Mouse (Mus musculus) liver, postnatal 0 days (tissue): ENCODE measurements around the gene Kcnmb3. TPM values are rescaled to one million over a fixed set of nuclear protein-coding genes. Genes with fewer than 3 reads are reported as not detected.

Source experiments
- ATAC-seq: fragments of 200-750 bp; cut with Nextera tagmentation; 2 replicates; pipeline ENCODE4 v1.8.0; 2017; ENCODE audit warnings: mild to moderate bottlenecking, moderate library complexity
- DNase-seq: peaks from one replicate; pipeline ENCODE4 v3.0.0-alpha.2; 2016
- H3K27ac ChIP-seq: fragments of 300-500 bp; sonication (generic); 2 replicates; pipeline ENCODE4 v1.5.1; 2014; ENCODE audit warnings: antibody characterized with exemption, moderate library complexity, mild to moderate bottlenecking, low read depth
- H3K27me3 ChIP-seq: fragments of 300-500 bp; sonication (generic); 2 replicates; pipeline ENCODE4 v1.6.1; 2014; ENCODE audit warnings: low read length, control low read depth, mixed read lengths; ENCODE audit not compliant: insufficient read depth
- H3K36me3 ChIP-seq: fragments of 300-500 bp; sonication (generic); replicated peaks from 2 replicates; pipeline ENCODE4 v1.6.1; 2014; ENCODE audit warnings: mild to moderate bottlenecking, control low read depth, low read length, moderate library complexity, mixed read lengths; ENCODE audit not compliant: insufficient read depth
- H3K4me1 ChIP-seq: fragments of 300-500 bp; sonication (generic); 2 replicates; pipeline ENCODE4 v1.6.1; 2014; ENCODE audit warnings: antibody characterized with exemption, mild to moderate bottlenecking, control low read depth; ENCODE audit not compliant: insufficient read depth
- H3K4me2 ChIP-seq: fragments of 300-500 bp; sonication (generic); 2 replicates; pipeline ENCODE4 v1.6.1; 2014; ENCODE audit warnings: low read depth, mild to moderate bottlenecking, low read length, moderate library complexity, mixed read lengths
- H3K4me3 ChIP-seq: fragments of 300-500 bp; sonication (generic); 2 replicates; pipeline ENCODE4 v1.5.1; 2014; ENCODE audit warnings: low read depth, low read length
- H3K9ac ChIP-seq: fragments of 300-500 bp; sonication (generic); replicated peaks from 2 replicates; pipeline ENCODE4 v1.6.1; 2014; ENCODE audit warnings: mild to moderate bottlenecking, moderate library complexity
- H3K9me3 ChIP-seq: fragments of 300-500 bp; sonication (generic); 2 replicates; pipeline ENCODE4 v1.6.1; 2016; ENCODE audit warnings: mild to moderate bottlenecking, control low read depth, low read length, mixed read lengths
- CTCF ChIP-seq: sonication (generic); IDR thresholded peaks from 2 replicates; pipeline ENCODE4 v1.5.1; 2016; ENCODE audit warnings: antibody characterized with exemption, low read depth
- EP300 ChIP-seq: IDR thresholded peaks from 2 replicates; pipeline ENCODE4 v1.6.1; 2016; ENCODE audit warnings: antibody characterized with exemption, low read depth, mild to moderate bottlenecking
- WGBS: fragments of 180-500 bp; shearing (Covaris S2); extraction: QIAGEN DNeasy Blood & Tissue Kit; methylation state at CpG from one replicate; pipeline ENCODE4 v1.1.7; 2014; ENCODE audit not compliant: insufficient replicate concordance; 5-methylcytosine and 5-hydroxymethylcytosine counted together
- polyA plus RNA-seq: library from polyadenylated mRNA; unstranded; fragments of >200 nt; fragmentation: Nextera tagmentation; extraction: Ambion mirVana; gene quantifications from 2 replicates; pipeline ENCODE4 v1.2.1, GENCODE M21; 2015

Kcnmb3 gene
- polyA plus RNA-seq, 1 experiment from 2014 or later, result not detected

GRCm38 (mm10) chr3:32527181-32527580 lies 35.1 kb upstream of the Kcnmb3 start:
- TF ChIP-seq CTCF, result no peak
- no peak for TF ChIP-seq EP300
- H3K4me1 ChIP-seq, result no peaks in the 10 kb centered on the region
- H3K9me3 ChIP-seq, result peaks cover 6% of the 10 kb centered on the region; the same call in 1 of the 2 replicates
- ATAC-seq (no peak), DNase-seq (no peak)
- no peak overlapping the region for H3K4me3 ChIP-seq
- H3K36me3 ChIP-seq, result peaks cover 7% of the 10 kb centered on the region; the same call in 1 of the 2 replicates
- H3K4me2 ChIP-seq, result no peak overlapping the region
- H3K9ac ChIP-seq, result no peak overlapping the region
- H3K27ac ChIP-seq, result peak overlapping the region; percentile 34; the same call in 1 of the 2 replicates
- 68% methylated on average over 4 of the region's 4 CpGs for WGBS
- H3K27me3 ChIP-seq, result no peaks in the 10 kb centered on the region

- Histone ChIP-seq H3K4me1 (peaks cover 20% of the 10 kb centered on the region), H3K4me2 (peak overlapping the region; percentile 78), H3K27ac (peak overlapping the region; percentile 46; the same call in 1 of the 2 replicates), H3K4me3 (peak overlapping the region; percentile 19; the same call in 1 of the 2 replicates), H3K27me3 (no peaks in the 10 kb centered on the region), H3K9ac (no peak overlapping the region; the same call in 1 of the 2 replicates), H3K36me3 (peaks cover 28% of the 10 kb centered on the region), H3K9me3 (no peaks in the 10 kb centered on the region)
- DNase-seq (no peak), ATAC-seq (no peak)
- TF ChIP-seq CTCF (no peak), EP300 (peak; percentile 68)
These were observed 21.5 kb upstream of the Kcnmb3 start for GRCm38 (mm10) chr3:32513528-32513927.

DNA sequence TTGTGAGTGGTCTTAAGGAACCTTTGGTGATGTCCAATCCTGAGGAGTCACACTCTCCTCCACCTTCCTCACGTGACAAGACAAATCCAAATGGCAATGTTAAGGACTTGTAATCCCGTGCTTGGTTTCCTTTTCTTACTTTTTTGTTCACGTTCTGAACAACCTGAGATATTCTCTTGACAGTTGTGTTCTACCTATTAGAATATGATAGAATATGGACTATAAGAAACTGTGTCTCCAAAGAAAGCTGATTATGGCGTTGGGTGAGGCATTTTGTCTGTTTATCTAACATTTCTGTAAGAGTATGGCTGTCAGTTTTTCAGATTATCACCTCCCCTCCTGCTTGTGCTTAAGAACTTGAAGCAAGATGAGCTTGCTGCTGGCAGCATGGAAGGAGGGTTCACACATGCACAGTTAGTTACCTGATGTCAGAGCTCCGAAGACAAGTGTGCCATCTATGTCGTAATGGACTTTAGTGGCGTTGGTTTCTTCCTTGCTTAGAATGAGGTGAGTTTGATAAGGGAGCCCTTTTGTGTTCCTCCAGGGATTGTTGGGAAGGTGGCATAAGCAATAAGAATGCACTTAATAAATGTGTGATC lies 20.8 kb upstream of the Kcnmb3 start:
- 55% methylated on average over 7 of the region's 7 CpGs for WGBS
- no peaks in the 10 kb centered on the region for H3K27me3 ChIP-seq
- peak overlapping the region; percentile 46; the same call in 1 of the 2 replicates for H3K27ac ChIP-seq
- peaks cover 25% of the 10 kb centered on the region for H3K36me3 ChIP-seq
- TF ChIP-seq EP300 (no peak; the same call in 1 of the 2 replicates), CTCF (no peak)
- H3K4me2 ChIP-seq, result peak overlapping the region; percentile 78
- no peak for ATAC-seq
- H3K9me3 ChIP-seq, result no peaks in the 10 kb centered on the region
- no peak overlapping the region; the same call in 1 of the 2 replicates for H3K9ac ChIP-seq
- H3K4me1 ChIP-seq, result peaks cover 20% of the 10 kb centered on the region
- DNase-seq, result no peak
- H3K4me3 ChIP-seq, result peak overlapping the region; percentile 19; the same call in 1 of the 2 replicates

GRCm38 (mm10) chr3:32511191-32511550 lies 19.1 kb upstream of the Kcnmb3 start:
- Histone ChIP-seq H3K27ac (peak overlapping the region; percentile 93), H3K4me1 (peaks cover 20% of the 10 kb centered on the region), H3K27me3 (no peaks in the 10 kb centered on the region), H3K9ac (peak overlapping the region; percentile 88), H3K4me3 (peak overlapping the region; percentile 78), H3K4me2 (peak overlapping the region; percentile 78), H3K36me3 (peaks cover 11% of the 10 kb centered on the region), H3K9me3 (no peaks in the 10 kb centered on the region)
- TF ChIP-seq EP300, result no peak
- TF ChIP-seq CTCF, result no peak
- 3% methylated on average over 13 of the region's 13 CpGs for WGBS
- no peak for DNase-seq
- ATAC-seq, result no peak

- peak overlapping the region; percentile 78 for H3K4me2 ChIP-seq
- peak overlapping the region; percentile 78 for H3K4me3 ChIP-seq
- ATAC-seq (peak; percentile 96), DNase-seq (peak; percentile 98)
- peak overlapping the region; percentile 88 for H3K9ac ChIP-seq
- WGBS, result under 1% methylated on average over 62 of the region's 69 CpGs
- peaks cover 5% of the 10 kb centered on the region for H3K36me3 ChIP-seq
- H3K9me3 ChIP-seq, result no peaks in the 10 kb centered on the region
- H3K27ac ChIP-seq, result peak overlapping the region; percentile 93
- TF ChIP-seq EP300 (no peak), CTCF (peak; percentile 92)
- no peaks in the 10 kb centered on the region for H3K27me3 ChIP-seq
- peaks cover 20% of the 10 kb centered on the region for H3K4me1 ChIP-seq
These were observed 18.6 kb upstream of the Kcnmb3 start for GRCm38 (mm10) chr3:32510375-32511190.
